Mouse (Mus musculus) embryonic facial prominence, embryonic 11.5 days (tissue): ENCODE results near the gene Siah3. TPM values are rescaled to one million over a fixed set of nuclear protein-coding genes. Genes with fewer than 3 reads are reported as not detected.
A peak's percentile ranks its signal among the peaks of the same experiment; 100 is the strongest.

ENCODE experiments used
- ATAC-seq: fragments of 200-750 bp; cut with Nextera tagmentation; replicated peaks from 2 replicates; pipeline ENCODE4 v1.8.0; 2017; ENCODE audit warnings: low read depth; ENCODE audit not compliant: insufficient number of reproducible peaks, low FRiP score, low TSS enrichment
- DNase-seq: peaks from one replicate; pipeline ENCODE4 v3.0.0-alpha.2; 2015; ENCODE audit warnings: low spot score
- H3K27ac ChIP-seq: fragments of 300-500 bp; sonication (generic); replicated peaks from 2 replicates; pipeline ENCODE4 v1.5.1; 2014; ENCODE audit warnings: mild to moderate bottlenecking, low read depth, low read length, control low read depth
- H3K27me3 ChIP-seq: fragments of 300-500 bp; sonication (generic); 2 replicates; pipeline ENCODE4 v1.6.1; 2014; ENCODE audit warnings: mild to moderate bottlenecking, low read length, moderate library complexity, mixed read lengths; ENCODE audit not compliant: control insufficient read depth, insufficient read depth
- H3K36me3 ChIP-seq: fragments of 300-500 bp; sonication (generic); replicated peaks from 2 replicates; pipeline ENCODE4 v1.6.1; 2014; ENCODE audit warnings: low read depth, mild to moderate bottlenecking, low read length, moderate library complexity, mixed read lengths; ENCODE audit not compliant: control insufficient read depth, insufficient read depth
- H3K4me1 ChIP-seq: fragments of 300-500 bp; sonication (generic); 2 replicates; pipeline ENCODE4 v1.6.1; 2014; ENCODE audit warnings: low read length, mixed read lengths; ENCODE audit not compliant: control insufficient read depth, insufficient read depth
- H3K4me2 ChIP-seq: fragments of 300-500 bp; sonication (generic); 2 replicates; pipeline ENCODE4 v1.6.1; 2014; ENCODE audit warnings: low read depth, mild to moderate bottlenecking, control low read depth, low read length, moderate library complexity
- H3K4me3 ChIP-seq: fragments of 300-500 bp; sonication (generic); 2 replicates; pipeline ENCODE4 v1.5.1; 2014; ENCODE audit warnings: low read depth, low read length, control low read depth
- H3K9ac ChIP-seq: fragments of 300-500 bp; sonication (generic); replicated peaks from 2 replicates; pipeline ENCODE4 v1.6.1; 2014; ENCODE audit warnings: mild to moderate bottlenecking, control low read depth, low read length
- H3K9me3 ChIP-seq: fragments of 300-500 bp; sonication (generic); replicated peaks from 2 replicates; pipeline ENCODE4 v1.6.1; 2016; ENCODE audit warnings: mild to moderate bottlenecking, low read length, inconsistent platforms, mixed read lengths; ENCODE audit not compliant: control insufficient read depth
- WGBS: fragments of 180-500 bp; shearing (Covaris S2); extraction: QIAGEN DNeasy Blood & Tissue Kit; methylation state at CpG from one replicate; pipeline ENCODE4 v1.1.7; 2014; 5-methylcytosine and 5-hydroxymethylcytosine counted together
- polyA plus RNA-seq: library from polyadenylated mRNA; unstranded; fragments of >200 nt; fragmentation: Nextera tagmentation; extraction: Ambion mirVana; gene quantifications from 2 replicates; pipeline ENCODE4 v1.2.1, GENCODE M21; 2014

Gene Siah3
- polyA plus RNA-seq, 1 experiment from 2014 or later: 0.50 TPM

- no peak for DNase-seq
- WGBS: 75% methylated on average over 7 of the region's 7 CpGs
These were observed 75.1 kb downstream of the Siah3 start for GRCm38 (mm10) chr14:75530815-75531353.

DNA sequence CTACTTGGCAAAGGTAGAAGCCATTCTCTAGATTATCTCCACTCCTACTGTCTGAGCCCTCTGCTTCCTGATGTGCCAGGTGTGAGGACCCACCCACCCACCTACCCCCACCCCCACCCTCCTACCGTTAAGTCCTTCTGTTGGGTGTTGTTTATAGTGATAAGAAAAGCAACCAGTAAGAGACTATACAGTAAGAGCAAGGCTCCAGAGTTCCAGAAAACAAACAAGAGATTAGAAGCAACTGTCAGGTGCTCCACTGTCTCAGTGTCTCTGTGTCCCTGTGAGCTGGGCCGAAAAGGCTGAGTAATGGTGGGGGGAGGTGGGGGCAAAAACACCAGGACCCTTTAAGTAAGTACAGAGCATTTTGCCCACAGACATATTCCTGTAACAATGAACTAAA is 83.4 kb downstream of the Siah3 start:
- H3K36me3 ChIP-seq: no peaks in the 10 kb centered on the region
- H3K9me3 ChIP-seq: no peaks in the 10 kb centered on the region
- no peak overlapping the region for H3K4me2 ChIP-seq
- H3K4me1 ChIP-seq: peaks cover 5% of the 10 kb centered on the region; the same call in 1 of the 2 replicates
- ATAC-seq (no peak), DNase-seq (no peak)
- H3K4me3 ChIP-seq: no peak overlapping the region
- no peak overlapping the region for H3K9ac ChIP-seq
- H3K27ac ChIP-seq: no peak overlapping the region
- no peaks in the 10 kb centered on the region for H3K27me3 ChIP-seq
- WGBS: 43% methylated on average over 2 of the region's 2 CpGs

More at GRCm38 (mm10) chr14:75530815-75531353, 75.1 kb downstream of the Siah3 start:
- no peaks in the 10 kb centered on the region for H3K36me3 ChIP-seq
- no peak for ATAC-seq
- no peaks in the 10 kb centered on the region for H3K4me1 ChIP-seq
- no peaks in the 10 kb centered on the region for H3K27me3 ChIP-seq
- H3K9me3 ChIP-seq: no peaks in the 10 kb centered on the region
- no peak overlapping the region for H3K27ac ChIP-seq
- no peak overlapping the region for H3K4me2 ChIP-seq
- no peak overlapping the region for H3K9ac ChIP-seq
- H3K4me3 ChIP-seq: no peak overlapping the region

DNA sequence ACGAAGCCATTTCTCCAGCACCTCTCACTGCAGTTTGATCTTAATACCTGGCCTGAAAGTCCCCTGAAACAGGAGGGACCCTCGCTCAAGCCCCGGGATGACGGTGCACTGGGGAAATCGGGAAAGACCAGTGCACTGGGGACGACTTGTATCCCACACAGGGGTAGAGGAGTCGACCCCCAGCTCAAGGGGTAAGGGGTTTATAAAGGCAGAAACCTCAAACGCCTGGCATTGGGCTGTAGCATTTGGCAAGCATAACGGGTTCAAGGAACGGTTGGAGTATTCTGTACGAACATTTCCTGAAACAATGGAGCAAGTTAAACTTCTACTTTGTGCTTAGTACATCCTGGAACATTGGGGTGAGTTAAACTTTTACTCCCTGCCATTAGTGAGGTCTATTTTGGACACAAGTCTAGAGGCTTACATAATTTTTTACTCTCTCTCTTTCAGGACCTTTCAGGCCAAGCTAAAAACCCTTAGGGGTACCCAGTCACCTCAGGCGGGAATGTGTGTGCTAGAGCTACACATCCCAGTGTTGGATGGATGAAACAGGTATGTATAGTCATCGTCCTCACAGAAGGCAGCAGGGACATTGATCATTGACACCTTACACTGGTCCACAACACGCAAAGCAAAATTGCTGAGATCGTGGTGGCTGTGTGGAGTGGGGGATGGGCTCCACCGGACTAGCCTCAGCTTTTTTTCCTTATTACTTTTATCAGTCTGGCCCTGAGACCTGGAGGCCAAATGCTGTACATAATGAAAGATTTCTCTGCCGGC is 84.6 kb downstream of the Siah3 start:
- Histone ChIP-seq H3K9me3 (no peaks in the 10 kb centered on the region), H3K4me2 (no peak overlapping the region), H3K4me3 (no peak overlapping the region), H3K27me3 (no peaks in the 10 kb centered on the region), H3K36me3 (no peaks in the 10 kb centered on the region), H3K27ac (no peak overlapping the region), H3K9ac (no peak overlapping the region), H3K4me1 (peaks cover 5% of the 10 kb centered on the region; the same call in 1 of the 2 replicates)
- ATAC-seq: peak; percentile 35; the same call in 1 of the 2 replicates
- no peak for DNase-seq
- WGBS: 64% methylated on average over 17 of the region's 17 CpGs

DNA sequence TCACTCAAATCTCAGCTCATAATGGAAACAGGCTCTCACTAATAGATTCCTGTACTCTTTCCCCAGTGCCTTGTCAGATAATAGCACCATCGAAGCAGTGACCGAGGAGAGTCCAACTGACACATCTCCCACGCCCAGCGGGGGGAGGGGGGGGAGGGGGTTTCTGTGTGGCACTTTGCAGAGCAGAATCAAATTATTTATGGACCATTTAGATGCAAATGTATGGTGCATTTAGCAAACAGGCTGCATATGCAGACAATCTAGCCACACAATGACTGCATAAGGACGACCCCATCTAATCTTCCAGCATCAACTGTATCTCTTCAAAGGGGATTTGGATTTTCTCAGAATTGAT is 85.2 kb downstream of the Siah3 start:
- Histone ChIP-seq H3K4me2 (no peak overlapping the region), H3K4me1 (peaks cover 5% of the 10 kb centered on the region; the same call in 1 of the 2 replicates), H3K4me3 (no peak overlapping the region), H3K36me3 (no peaks in the 10 kb centered on the region), H3K27ac (no peak overlapping the region), H3K9ac (no peak overlapping the region), H3K27me3 (no peaks in the 10 kb centered on the region), H3K9me3 (no peaks in the 10 kb centered on the region)
- WGBS: 3% methylated on average over 5 of the region's 5 CpGs
- DNase-seq: peak; percentile 42
- ATAC-seq: peak; percentile 59

- H3K27me3 ChIP-seq: no peaks in the 10 kb centered on the region
- peaks cover 4% of the 10 kb centered on the region; the same call in 1 of the 2 replicates for H3K4me1 ChIP-seq
- no peak overlapping the region for H3K9ac ChIP-seq
- no peak overlapping the region for H3K4me2 ChIP-seq
- H3K36me3 ChIP-seq: no peaks in the 10 kb centered on the region
- peak overlapping the region; percentile 16; the same call in 1 of the 2 replicates for H3K27ac ChIP-seq
- DNase-seq: peak; percentile 85
- H3K4me3 ChIP-seq: no peak overlapping the region
- 6% methylated on average over 8 of the region's 8 CpGs for WGBS
- H3K9me3 ChIP-seq: no peaks in the 10 kb centered on the region
- ATAC-seq: peak; percentile 69
These were observed 85.9 kb downstream of the Siah3 start for GRCm38 (mm10) chr14:75541731-75542130.

DNA sequence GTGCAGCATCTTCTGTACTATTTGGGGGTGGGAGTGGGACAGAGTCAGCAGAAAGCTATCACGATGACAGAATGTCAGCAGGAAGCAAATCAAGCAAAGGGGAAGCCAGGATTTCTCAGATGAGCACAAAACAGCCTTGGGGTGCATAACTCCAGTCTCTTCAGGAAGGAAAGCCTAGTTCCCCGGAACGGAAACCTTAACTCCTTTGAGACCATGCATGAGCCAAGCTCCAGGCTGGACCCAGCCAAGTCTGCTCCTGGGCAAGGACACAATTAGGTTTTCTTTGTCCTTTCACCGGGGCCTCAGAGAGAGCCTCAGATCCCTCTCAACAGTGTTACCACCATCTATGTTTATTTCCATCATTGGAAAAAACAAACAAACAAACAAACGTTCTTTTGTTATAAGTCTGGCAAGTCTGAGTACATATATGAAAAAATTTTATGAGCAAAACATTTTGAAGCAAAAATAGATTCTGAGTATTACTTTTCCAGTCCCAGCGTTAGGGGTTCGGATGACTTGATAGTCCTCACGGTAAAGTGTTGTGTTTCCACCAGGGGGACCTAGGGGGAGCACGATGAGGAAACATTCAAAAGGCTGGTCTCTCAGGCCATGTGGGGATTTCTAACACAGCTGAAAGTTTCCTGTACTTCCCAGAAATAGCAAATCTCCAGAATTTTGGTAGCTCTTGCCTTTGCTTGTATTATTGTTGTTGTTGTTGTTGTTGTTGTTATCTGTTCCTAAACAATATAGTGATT is 106.0 kb downstream of the Siah3 start:
- DNase-seq (peak; percentile 43), ATAC-seq (no peak)
- Histone ChIP-seq H3K9me3 (no peaks in the 10 kb centered on the region), H3K4me3 (no peak overlapping the region), H3K9ac (no peak overlapping the region), H3K27ac (no peak overlapping the region), H3K4me2 (no peak overlapping the region), H3K36me3 (no peaks in the 10 kb centered on the region), H3K27me3 (no peaks in the 10 kb centered on the region), H3K4me1 (no peaks in the 10 kb centered on the region)
- WGBS: 36% methylated on average over 9 of the region's 9 CpGs

DNA sequence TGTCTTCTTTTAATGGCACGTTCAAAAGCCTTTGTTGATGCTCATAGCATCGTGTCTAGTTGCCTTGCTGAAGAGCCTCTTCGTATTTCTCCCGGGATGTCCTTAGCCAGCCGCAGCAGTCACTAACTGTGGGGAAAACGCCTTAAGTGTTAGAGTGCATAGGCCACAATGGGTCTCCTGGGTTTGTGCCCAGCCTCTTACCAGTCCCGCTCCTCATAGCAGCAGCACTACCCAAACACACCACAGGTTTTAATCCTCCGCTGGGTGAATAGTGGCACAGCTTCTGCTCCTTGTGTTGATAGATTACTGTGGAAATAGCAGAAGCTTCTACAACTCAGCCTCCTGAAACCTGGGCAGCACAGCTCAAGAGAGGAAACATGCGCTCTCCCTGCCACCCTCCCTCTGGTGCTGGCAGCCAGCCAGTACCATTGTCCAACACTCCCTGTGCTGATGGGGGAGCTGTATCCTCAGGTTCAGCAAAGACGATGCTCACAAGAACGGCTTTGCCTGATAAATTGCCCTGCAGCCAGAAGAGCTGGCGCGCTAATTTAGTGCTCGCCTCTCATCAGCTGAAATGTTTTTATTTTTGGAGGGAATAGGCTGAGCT is 109.9 kb downstream of the Siah3 start:
- Histone ChIP-seq H3K27ac (no peak overlapping the region), H3K27me3 (no peaks in the 10 kb centered on the region), H3K36me3 (no peaks in the 10 kb centered on the region), H3K4me1 (no peaks in the 10 kb centered on the region), H3K9ac (no peak overlapping the region), H3K4me2 (no peak overlapping the region), H3K9me3 (no peaks in the 10 kb centered on the region), H3K4me3 (no peak overlapping the region)
- WGBS: 62% methylated on average over 14 of the region's 14 CpGs
- ATAC-seq (no peak; the same call in 1 of the 2 replicates), DNase-seq (no peak)
